Mouse (Mus musculus) E14TG2a.4 (cell line): ENCODE measurements around the gene 4933430I17Rik.

Source experiments
- CTCF ChIP-seq: conservative IDR thresholded peaks from 2 replicates; pipeline ENCODE4 v1.5.1; 2014; ENCODE audit warnings: low read length
- NANOG ChIP-seq: IDR thresholded peaks from 2 replicates; pipeline ENCODE4 v1.6.1; 2014; ENCODE audit warnings: borderline replicate concordance, low read length, mixed read lengths
- POU5F1 ChIP-seq: IDR thresholded peaks from 2 replicates; pipeline ENCODE4 v1.6.1; 2014; ENCODE audit warnings: low read length, borderline replicate concordance

DNA sequence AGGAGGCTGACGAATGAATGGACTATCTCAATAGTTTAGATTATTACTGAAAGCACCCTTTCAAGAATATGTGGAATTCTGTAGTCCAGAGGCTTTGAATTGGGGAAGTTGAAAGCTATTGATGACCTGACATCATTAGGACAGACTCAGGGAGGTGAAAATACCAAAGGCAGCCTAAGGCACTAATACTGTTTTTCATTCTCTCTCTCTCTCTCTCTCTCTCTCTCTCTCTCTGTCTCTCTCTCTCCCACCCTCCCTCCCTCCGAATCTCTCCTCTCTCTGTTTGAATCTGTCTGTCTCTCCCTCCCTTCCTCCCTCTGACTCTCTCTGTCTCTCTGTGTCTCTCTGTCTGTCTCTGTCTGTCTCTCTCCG lies 36.4 kb downstream of the 4933430I17Rik start:
- no peak for TF ChIP-seq CTCF
- TF ChIP-seq NANOG: no peak
- no peak for TF ChIP-seq POU5F1
